Mouse (Mus musculus): ENCODE measurements around the gene Klhl2. TPM values are rescaled to one million over a fixed set of nuclear protein-coding genes. Genes with fewer than 3 reads are reported as not detected.

The Klhl2 gene
- total and polyA plus RNA-seq, 2 experiments from 2014 or later = 31.4 to 44.8 TPM

GRCm38 (mm10) chr8:64828466-64828865 lies 21.4 kb downstream of the Klhl2 start:
- H3K27ac ChIP-seq (ENCODE audit: low read depth, low read length) = no peak overlapping the region
- no peaks in the 10 kb centered on the region for H3K27me3 ChIP-seq (ENCODE audit: insufficient read depth, low read length)
- ATAC-seq (ENCODE audit: low FRiP score) (no peak), DNase-seq (ENCODE audit: low spot score) (no peak)
- no peaks in the 10 kb centered on the region for H3K36me3 ChIP-seq (ENCODE audit: insufficient read depth, low read length)
- 84% methylated on average over 15 of the region's 15 CpGs for WGBS
- TF ChIP-seq CTCF (IDR thresholded peaks at IDR 0.05) = no peak
- H3K9me3 ChIP-seq (ENCODE audit: low read length) = no peaks in the 10 kb centered on the region
- no peak overlapping the region for H3K9ac ChIP-seq (replicated peaks; ENCODE audit: low read length, poor library complexity, severe bottlenecking)
- H3K4me1 ChIP-seq (ENCODE audit: insufficient read depth, low read length) = no peaks in the 10 kb centered on the region
- no peak overlapping the region for H3K4me2 ChIP-seq (ENCODE audit: low read depth, low read length, poor library complexity, severe bottlenecking)
- H3K4me3 ChIP-seq (ENCODE audit: low read depth, low read length) = no peak overlapping the region

GRCm38 (mm10) chr8:64827356-64827755 lies 22.5 kb downstream of the Klhl2 start:
- H3K4me2 ChIP-seq (ENCODE audit: low read depth, low read length, poor library complexity, severe bottlenecking) = no peak overlapping the region
- H3K27ac ChIP-seq (ENCODE audit: low read depth, low read length) = no peak overlapping the region
- no peaks in the 10 kb centered on the region for H3K36me3 ChIP-seq (ENCODE audit: insufficient read depth, low read length)
- ATAC-seq (ENCODE audit: low FRiP score) = no peak
- H3K9ac ChIP-seq (replicated peaks; ENCODE audit: low read length, poor library complexity, severe bottlenecking) = no peak overlapping the region
- 70% methylated on average over 10 of the region's 10 CpGs for WGBS
- TF ChIP-seq CTCF (IDR thresholded peaks at IDR 0.05) = no peak
- no peak overlapping the region for H3K4me3 ChIP-seq (ENCODE audit: low read depth, low read length)
- no peaks in the 10 kb centered on the region for H3K27me3 ChIP-seq (ENCODE audit: insufficient read depth, low read length)
- no peaks in the 10 kb centered on the region for H3K9me3 ChIP-seq (ENCODE audit: low read length)
- H3K4me1 ChIP-seq (ENCODE audit: insufficient read depth, low read length) = no peaks in the 10 kb centered on the region
- DNase-seq (ENCODE audit: low spot score) = no peak

GRCm38 (mm10) chr8:64826461-64826860 lies 23.4 kb downstream of the Klhl2 start:
- 81% methylated on average over 8 of the region's 8 CpGs for WGBS
- ATAC-seq (ENCODE audit: low FRiP score) (no peak), DNase-seq (ENCODE audit: low spot score) (no peak)
- Histone ChIP-seq H3K9ac (replicated peaks; ENCODE audit: low read length, poor library complexity, severe bottlenecking) (no peak overlapping the region), H3K27ac (ENCODE audit: low read depth, low read length) (no peak overlapping the region), H3K27me3 (ENCODE audit: insufficient read depth, low read length) (no peaks in the 10 kb centered on the region), H3K4me3 (ENCODE audit: low read depth, low read length) (no peak overlapping the region), H3K36me3 (ENCODE audit: insufficient read depth, low read length) (no peaks in the 10 kb centered on the region), H3K4me2 (ENCODE audit: low read depth, low read length, poor library complexity, severe bottlenecking) (no peak overlapping the region), H3K4me1 (ENCODE audit: insufficient read depth, low read length) (no peaks in the 10 kb centered on the region), H3K9me3 (ENCODE audit: low read length) (no peaks in the 10 kb centered on the region)
- no peak for TF ChIP-seq CTCF (IDR thresholded peaks at IDR 0.05)

GRCm38 (mm10) chr8:64823905-64824304 lies 25.9 kb downstream of the Klhl2 start:
- Histone ChIP-seq H3K4me1 (ENCODE audit: insufficient read depth, low read length) (no peaks in the 10 kb centered on the region), H3K27me3 (ENCODE audit: insufficient read depth, low read length) (no peaks in the 10 kb centered on the region), H3K4me2 (ENCODE audit: low read depth, low read length, poor library complexity, severe bottlenecking) (no peak overlapping the region), H3K9ac (replicated peaks; ENCODE audit: low read length, poor library complexity, severe bottlenecking) (no peak overlapping the region), H3K4me3 (ENCODE audit: low read depth, low read length) (no peak overlapping the region), H3K27ac (ENCODE audit: low read depth, low read length) (no peak overlapping the region), H3K9me3 (ENCODE audit: low read length) (no peaks in the 10 kb centered on the region), H3K36me3 (ENCODE audit: insufficient read depth, low read length) (no peaks in the 10 kb centered on the region)
- DNase-seq (ENCODE audit: low spot score) = no peak
- ATAC-seq (ENCODE audit: low FRiP score) = no peak
- no peak for TF ChIP-seq CTCF (IDR thresholded peaks at IDR 0.05)
- 56% methylated on average over 11 of the region's 11 CpGs for WGBS

- no peaks in the 10 kb centered on the region for H3K27me3 ChIP-seq (ENCODE audit: insufficient read depth, low read length)
- no peak overlapping the region for H3K27ac ChIP-seq (ENCODE audit: low read depth, low read length)
- no peaks in the 10 kb centered on the region for H3K36me3 ChIP-seq (ENCODE audit: insufficient read depth, low read length)
- no peaks in the 10 kb centered on the region for H3K9me3 ChIP-seq (ENCODE audit: low read length)
- WGBS = 97% methylated on average over 4 of the region's 4 CpGs
- no peak overlapping the region for H3K4me3 ChIP-seq (ENCODE audit: low read depth, low read length)
- DNase-seq (ENCODE audit: low spot score) (no peak), ATAC-seq (ENCODE audit: low FRiP score) (no peak)
- H3K4me1 ChIP-seq (ENCODE audit: insufficient read depth, low read length) = no peaks in the 10 kb centered on the region
- no peak overlapping the region for H3K4me2 ChIP-seq (ENCODE audit: low read depth, low read length, poor library complexity, severe bottlenecking)
- TF ChIP-seq CTCF (IDR thresholded peaks at IDR 0.05) = no peak
- no peak overlapping the region for H3K9ac ChIP-seq (replicated peaks; ENCODE audit: low read length, poor library complexity, severe bottlenecking)
Observed at GRCm38 (mm10) chr8:64820940-64821339, 28.9 kb downstream of the Klhl2 start.

GRCm38 (mm10) chr8:64811790-64812189 lies 38.0 kb downstream of the Klhl2 start:
- Histone ChIP-seq H3K9me3 (ENCODE audit: low read length) (no peaks in the 10 kb centered on the region), H3K4me2 (ENCODE audit: low read depth, low read length, poor library complexity, severe bottlenecking) (no peak overlapping the region), H3K4me3 (ENCODE audit: low read depth, low read length) (no peak overlapping the region), H3K36me3 (ENCODE audit: insufficient read depth, low read length) (peaks cover 4% of the 10 kb centered on the region; the same call in 1 of the 2 replicates), H3K9ac (replicated peaks; ENCODE audit: low read length, poor library complexity, severe bottlenecking) (no peak overlapping the region), H3K27me3 (ENCODE audit: insufficient read depth, low read length) (no peaks in the 10 kb centered on the region), H3K27ac (ENCODE audit: low read depth, low read length) (no peak overlapping the region), H3K4me1 (ENCODE audit: insufficient read depth, low read length) (no peaks in the 10 kb centered on the region)
- no peak for ATAC-seq (ENCODE audit: low FRiP score)
- no peak for TF ChIP-seq CTCF (IDR thresholded peaks at IDR 0.05)
- 98% methylated on average over 9 of the region's 9 CpGs for WGBS
- DNase-seq (ENCODE audit: low spot score) = no peak

Data from midbrain, postnatal 0 days (tissue).